ENCODE assay signal across 22 mouse cellular contexts in genomic region chr7:144079861-144080260, GRCm38 (mm10).
DNase-seq lines count a peak whose midpoint lies in the region; ATAC-seq and TF ChIP-seq lines count a peak whose summit lies in the region.
"Had no signal": no experiment of that assay in that cellular context is flagged by ENCODE, and none has a peak within 500 bp of the region (broad histone marks: within the 10 kb centered on the region; RNA-seq: fewer than 3 reads in every experiment).

No protein-coding gene starts in this region.

- 79% methylated on average over 1 of the region's 1 CpGs for whole genome bisulfite sequencing in intestine, embryonic 16.5 days
- WGBS in intestine, postnatal 0 days, result 90% methylated on average over 1 of the region's 1 CpGs

- H3K9me3 ChIP-seq in intestine, embryonic 16.5 days (ENCODE audit: control insufficient read depth, low read length), result no peaks in the 10 kb centered on the region; the same call in 1 of the 2 replicates
- H3K9me3 ChIP-seq in intestine, postnatal 0 days (ENCODE audit: control insufficient read depth), result no peaks in the 10 kb centered on the region
- H3K9me3 ChIP-seq: forebrain, embryonic 13.5 days; heart, embryonic 10.5 days; heart, embryonic 13.5 days had no signal

- no peak overlapping the region for H3K4me3 ChIP-seq in intestine, embryonic 16.5 days (ENCODE audit: low read length)
- H3K4me3 ChIP-seq in intestine, postnatal 0 days (ENCODE audit: low read depth, low read length), result no peak overlapping the region
- H3K4me3 ChIP-seq: forebrain, embryonic 10.5 days; forebrain, embryonic 13.5 days; heart, adult 2 months; heart, embryonic 10.5 days; heart, embryonic 13.5 days had no signal

- no peak overlapping the region for H3K9ac ChIP-seq in intestine, embryonic 16.5 days (ENCODE audit: low read depth, low read length)
- no peak overlapping the region for H3K9ac ChIP-seq in intestine, postnatal 0 days (ENCODE audit: low read depth, low read length)
- H3K9ac ChIP-seq: forebrain, embryonic 13.5 days; heart, embryonic 13.5 days; hindbrain, embryonic 14.5 days had no signal

- peak; percentile 20 for DNase-seq in kidney, adult 9 months
- no peak for DNase-seq in kidney, adult 8-10 months
- peak; percentile 6 for DNase-seq in retina, postnatal 1 day
- no peak for DNase-seq in retina, embryonic 14.5 days (ENCODE audit: low spot score)
- DNase-seq: adrenal gland, postnatal 10 days; adrenal gland, postnatal 36 days; cerebellum, adult 18-20 months; cerebellum, adult 9-10 months; cerebellum, postnatal 14 days; gastrocnemius, postnatal 10 days; gastrocnemius, postnatal 36 days; heart, adult 2 months; heart, postnatal 14 days; heart, postnatal 4 days had no signal

- no peak overlapping the region for H3K4me2 ChIP-seq in intestine, embryonic 16.5 days (ENCODE audit: low read depth, low read length)
- no peak overlapping the region for H3K4me2 ChIP-seq in intestine, postnatal 0 days (replicated peaks; ENCODE audit: low read depth)
- H3K4me2 ChIP-seq: forebrain, embryonic 13.5 days; heart, embryonic 13.5 days; hindbrain, embryonic 14.5 days had no signal

- TF ChIP-seq CTCF in intestine, postnatal 0 days (IDR thresholded peaks at IDR 0.05; ENCODE audit: low read depth), result no peak

- H3K36me3 ChIP-seq in intestine, embryonic 16.5 days (ENCODE audit: control insufficient read depth, insufficient read depth, low read length), result no peaks in the 10 kb centered on the region
- H3K36me3 ChIP-seq in intestine, postnatal 0 days (ENCODE audit: control insufficient read depth, insufficient read depth), result peaks cover 6% of the 10 kb centered on the region; the same call in 1 of the 2 replicates
- H3K36me3 ChIP-seq: forebrain, embryonic 10.5 days; heart, embryonic 10.5 days; heart, embryonic 13.5 days had no signal

- no peaks in the 10 kb centered on the region for H3K4me1 ChIP-seq in intestine, embryonic 16.5 days (ENCODE audit: control insufficient read depth, insufficient read depth, low read length)
- H3K4me1 ChIP-seq in intestine, postnatal 0 days (replicated peaks; ENCODE audit: control insufficient read depth, insufficient read depth, low read length), result no peaks in the 10 kb centered on the region
- H3K4me1 ChIP-seq: forebrain, embryonic 10.5 days; forebrain, embryonic 13.5 days; heart, embryonic 10.5 days; heart, embryonic 13.5 days had no signal

- ATAC-seq in intestine, embryonic 16.5 days, result 0 out of 2 replicates have a peak, but pooled peaks have one; percentile 40
- ATAC-seq in intestine, postnatal 0 days, result no peak
- ATAC-seq: forebrain, embryonic 13.5 days; forebrain, embryonic 16.5 days had no signal

- no peaks in the 10 kb centered on the region for H3K27me3 ChIP-seq in intestine, embryonic 16.5 days (replicated peaks; ENCODE audit: control insufficient read depth, insufficient read depth, low read length)
- no peaks in the 10 kb centered on the region for H3K27me3 ChIP-seq in intestine, postnatal 0 days (replicated peaks; ENCODE audit: control insufficient read depth, insufficient read depth, low read length)
- H3K27me3 ChIP-seq: forebrain, embryonic 13.5 days; heart, embryonic 13.5 days had no signal

- no peak overlapping the region for H3K27ac ChIP-seq in intestine, embryonic 16.5 days (ENCODE audit: low read length)
- H3K27ac ChIP-seq in intestine, postnatal 0 days (ENCODE audit: low read depth, low read length), result no peak overlapping the region
- H3K27ac ChIP-seq: forebrain, embryonic 10.5 days; forebrain, embryonic 13.5 days; heart, adult 2 months; heart, embryonic 10.5 days; heart, embryonic 13.5 days; hindbrain, embryonic 14.5 days had no signal

Comparison
In these comparisons a context has a peak if more than half of its experiments do, and no peak if none do; other contexts are left out.
1. DNase-seq: peak in kidney, adult 9 months (single experiment) and retina, postnatal 1 day (single experiment); none in kidney, adult 8-10 months (0 of 2) and retina, embryonic 14.5 days (single experiment).